24 mouse cellular contexts compared by ENCODE assay signal in the genomic region with DNA sequence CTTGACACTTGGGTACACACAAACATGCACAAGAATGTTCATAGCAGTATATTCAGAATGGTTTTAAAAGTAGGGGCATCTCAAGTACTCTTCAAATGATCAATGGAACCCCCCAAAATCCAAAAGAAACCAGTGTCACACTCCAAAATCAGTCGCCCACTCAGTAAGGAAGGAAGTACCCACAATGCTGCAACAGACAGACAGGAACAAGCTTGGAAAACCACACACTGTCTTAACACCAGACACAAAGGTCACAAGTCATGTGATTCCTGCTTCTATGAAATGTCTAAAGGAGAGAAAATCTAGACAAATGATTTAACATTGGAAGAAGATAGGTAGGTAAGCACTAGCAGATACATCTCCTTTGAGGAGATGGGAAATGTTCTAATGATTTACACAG.
DNase-seq lines count a peak whose midpoint lies in the region; ATAC-seq lines count a peak whose summit lies in the region.
"Had no signal": no experiment of that assay in that cellular context is flagged by ENCODE, and none has a peak within 500 bp of the region (broad histone marks: within the 10 kb centered on the region; RNA-seq: fewer than 3 reads in every experiment).

No protein-coding gene starts in this region.

- WGBS in embryonic facial prominence, embryonic 14.5 days, result 80% methylated on average over 1 of the region's 1 CpGs
- 86% methylated on average over 1 of the region's 1 CpGs for WGBS in embryonic facial prominence, embryonic 10.5 days
- 84% methylated on average over 1 of the region's 1 CpGs for WGBS in kidney, embryonic 15.5 days

- no peak overlapping the region for H3K4me3 ChIP-seq in embryonic facial prominence, embryonic 14.5 days (ENCODE audit: low read depth, low read length)
- H3K4me3 ChIP-seq in embryonic facial prominence, embryonic 10.5 days, result no peak overlapping the region
- no peak overlapping the region for H3K4me3 ChIP-seq in kidney, embryonic 15.5 days (replicated peaks)
- H3K4me3 ChIP-seq: embryonic facial prominence, embryonic 15.5 days; hindbrain, embryonic 13.5 days; limb, embryonic 12.5 days; liver, embryonic 15.5 days; neural tube, embryonic 13.5 days had no signal

- no peak overlapping the region for H3K4me2 ChIP-seq in embryonic facial prominence, embryonic 14.5 days (ENCODE audit: low read depth, low read length)
- no peak overlapping the region for H3K4me2 ChIP-seq in kidney, embryonic 15.5 days
- H3K4me2 ChIP-seq: embryonic facial prominence, embryonic 15.5 days; hindbrain, embryonic 13.5 days; limb, embryonic 12.5 days; liver, embryonic 15.5 days; midbrain, embryonic 11.5 days; neural tube, embryonic 13.5 days had no signal

- H3K36me3 ChIP-seq in embryonic facial prominence, embryonic 14.5 days (ENCODE audit: control insufficient read depth, insufficient read depth, low read length), result no peaks in the 10 kb centered on the region
- no peaks in the 10 kb centered on the region for H3K36me3 ChIP-seq in embryonic facial prominence, embryonic 10.5 days (replicated peaks)
- no peaks in the 10 kb centered on the region for H3K36me3 ChIP-seq in kidney, embryonic 15.5 days
- H3K36me3 ChIP-seq: embryonic facial prominence, embryonic 15.5 days; hindbrain, embryonic 13.5 days; limb, embryonic 12.5 days; liver, embryonic 15.5 days; neural tube, embryonic 13.5 days had no signal

- H3K9me3 ChIP-seq in embryonic facial prominence, embryonic 14.5 days (ENCODE audit: control insufficient read depth, low read length), result no peaks in the 10 kb centered on the region
- no peaks in the 10 kb centered on the region for H3K9me3 ChIP-seq in embryonic facial prominence, embryonic 10.5 days
- no peaks in the 10 kb centered on the region for H3K9me3 ChIP-seq in kidney, embryonic 15.5 days (replicated peaks)
- H3K9me3 ChIP-seq: embryonic facial prominence, embryonic 15.5 days; hindbrain, embryonic 13.5 days; limb, embryonic 12.5 days; liver, embryonic 15.5 days; neural tube, embryonic 13.5 days had no signal

- H3K27me3 ChIP-seq in embryonic facial prominence, embryonic 14.5 days (replicated peaks; ENCODE audit: control insufficient read depth, insufficient read depth, low read length), result no peaks in the 10 kb centered on the region
- no peaks in the 10 kb centered on the region for H3K27me3 ChIP-seq in embryonic facial prominence, embryonic 10.5 days (replicated peaks; ENCODE audit: low read depth, poor library complexity, severe bottlenecking)
- no peaks in the 10 kb centered on the region for H3K27me3 ChIP-seq in kidney, embryonic 15.5 days
- H3K27me3 ChIP-seq: CH12.LX; embryonic facial prominence, embryonic 15.5 days; hindbrain, embryonic 13.5 days; limb, embryonic 12.5 days; liver, embryonic 15.5 days; neural tube, embryonic 13.5 days had no signal

- H3K9ac ChIP-seq in embryonic facial prominence, embryonic 14.5 days (ENCODE audit: low read depth, low read length), result no peak overlapping the region
- no peak overlapping the region for H3K9ac ChIP-seq in kidney, embryonic 15.5 days
- H3K9ac ChIP-seq: embryonic facial prominence, embryonic 15.5 days; hindbrain, embryonic 13.5 days; limb, embryonic 12.5 days; liver, embryonic 15.5 days; neural tube, embryonic 13.5 days had no signal

- H3K27ac ChIP-seq in embryonic facial prominence, embryonic 14.5 days (replicated peaks; ENCODE audit: low read depth, low read length), result peak overlapping the region; percentile 68; the same call in 1 of the 2 replicates
- no peak overlapping the region for H3K27ac ChIP-seq in embryonic facial prominence, embryonic 10.5 days (replicated peaks)
- H3K27ac ChIP-seq in kidney, embryonic 15.5 days, result 0 out of 2 replicates have a peak overlapping the region, but pooled peaks have one; percentile 82
- H3K27ac ChIP-seq: hindbrain, embryonic 13.5 days; limb, embryonic 12.5 days; liver, embryonic 15.5 days had no signal

- ATAC-seq in embryonic facial prominence, embryonic 14.5 days (ENCODE audit: low read depth), result no peak
- ATAC-seq in kidney, embryonic 15.5 days (replicated peaks; ENCODE audit: low FRiP score), result no peak
- ATAC-seq: forebrain, embryonic 16.5 days; inflammation-experienced regulatory T-cells, adult 6 months had no signal

- DNase-seq in embryonic facial prominence, embryonic 14.5 days (ENCODE audit: low spot score), result no peak
- DNase-seq in embryonic facial prominence, embryonic 10.5 days (ENCODE audit: low spot score), result no peak
- DNase-seq in kidney, adult 8-10 months, result no peak
- peak; percentile 10 for DNase-seq in lung, postnatal 25 days (ENCODE audit: low spot score)
- no peak for DNase-seq in lung, postnatal 14 days
- DNase-seq in thymus, postnatal 25 days, result no peak
- DNase-seq in layer of hippocampus, adult 8-10 months (ENCODE audit: low spot score in 2 of 2), result no peak
- DNase-seq: adrenal gland, postnatal 25 days; cerebellum, adult 11 months; cerebellum, postnatal 10 days; kidney, adult 9 months; kidney, postnatal 4 days; right cerebral cortex, adult 18-20 months; thymus, postnatal 36 days had no signal

- peaks cover 14% of the 10 kb centered on the region; the same call in 1 of the 2 replicates for H3K4me1 ChIP-seq in embryonic facial prominence, embryonic 14.5 days (ENCODE audit: control insufficient read depth, insufficient read depth, low read length)
- peaks cover 12% of the 10 kb centered on the region for H3K4me1 ChIP-seq in embryonic facial prominence, embryonic 10.5 days
- H3K4me1 ChIP-seq in kidney, embryonic 15.5 days, result peaks cover 15% of the 10 kb centered on the region
- H3K4me1 ChIP-seq: hindbrain, embryonic 13.5 days; liver, embryonic 15.5 days; neural tube, embryonic 13.5 days had no signal
